Mouse (Mus musculus): ENCODE data around the gene Spesp1. TPM values are rescaled to one million over a fixed set of nuclear protein-coding genes. Genes with fewer than 3 reads are reported as not detected.

The Spesp1 gene
- polyA plus RNA-seq, 1 experiment, result not detected

DNA sequence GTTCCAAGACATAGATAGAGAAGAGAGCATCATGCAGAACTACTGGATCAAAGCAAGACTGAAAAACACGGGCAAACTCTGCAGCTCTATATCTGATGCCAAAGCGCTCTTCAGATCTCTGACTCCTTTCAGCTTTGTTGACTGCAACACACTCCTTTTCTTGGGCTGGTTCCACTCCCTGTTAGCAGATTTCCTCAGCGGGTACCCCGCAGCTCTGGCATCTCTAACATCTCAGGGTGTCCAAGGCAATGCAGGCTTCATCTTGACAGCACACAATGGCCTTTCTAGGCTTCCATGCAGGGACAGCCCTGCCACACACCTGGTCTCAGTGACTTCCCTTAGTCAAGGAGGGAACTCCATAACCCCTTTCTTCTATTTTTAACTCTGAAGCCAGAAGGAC lies 31.7 kb downstream of the Spesp1 start:
- Histone ChIP-seq H3K4me1 (no peaks in the 10 kb centered on the region), H3K9me3 (peaks cover 14% of the 10 kb centered on the region), H3K36me3 (replicated peaks; ENCODE audit: low read length) (no peaks in the 10 kb centered on the region), H3K4me3 (replicated peaks) (no peak overlapping the region), H3K27me3 (replicated peaks) (peaks cover 43% of the 10 kb centered on the region)
- TF ChIP-seq GATA1 (IDR thresholded peaks at IDR 0.05; ENCODE audit: borderline replicate concordance, low read length) (no peak), FLI1 (IDR thresholded peaks at IDR 0.05; ENCODE audit: low read length) (no peak)

GRCm38 (mm10) chr9:62246380-62246942 lies 35.5 kb downstream of the Spesp1 start:
- Histone ChIP-seq H3K4me3 (replicated peaks) (no peak overlapping the region), H3K9me3 (peaks cover 22% of the 10 kb centered on the region), H3K4me1 (peaks cover 11% of the 10 kb centered on the region), H3K27me3 (replicated peaks) (peaks cover 60% of the 10 kb centered on the region), H3K36me3 (replicated peaks; ENCODE audit: low read length) (no peaks in the 10 kb centered on the region)
- TF ChIP-seq FLI1 (IDR thresholded peaks at IDR 0.05; ENCODE audit: low read length), result no peak
- TF ChIP-seq GATA1 (IDR thresholded peaks at IDR 0.05; ENCODE audit: borderline replicate concordance, low read length), result no peak

- Histone ChIP-seq H3K4me3 (replicated peaks) (no peak overlapping the region), H3K27me3 (replicated peaks) (peaks cover 61% of the 10 kb centered on the region), H3K9me3 (peaks cover 22% of the 10 kb centered on the region), H3K4me1 (peaks cover 11% of the 10 kb centered on the region), H3K36me3 (replicated peaks; ENCODE audit: low read length) (no peaks in the 10 kb centered on the region)
- TF ChIP-seq GATA1 (IDR thresholded peaks at IDR 0.05; ENCODE audit: borderline replicate concordance, low read length) (no peak), FLI1 (IDR thresholded peaks at IDR 0.05; ENCODE audit: low read length) (no peak)
Measured at GRCm38 (mm10) chr9:62245612-62246379, 36.2 kb downstream of the Spesp1 start.

- Histone ChIP-seq H3K36me3 (replicated peaks; ENCODE audit: low read length) (no peaks in the 10 kb centered on the region), H3K9me3 (peaks cover 21% of the 10 kb centered on the region), H3K4me1 (peaks cover 11% of the 10 kb centered on the region), H3K27me3 (replicated peaks) (peaks cover 66% of the 10 kb centered on the region), H3K4me3 (replicated peaks) (peak overlapping the region; percentile 59)
- TF ChIP-seq FLI1 (IDR thresholded peaks at IDR 0.05; ENCODE audit: low read length) (no peak), GATA1 (IDR thresholded peaks at IDR 0.05; ENCODE audit: borderline replicate concordance, low read length) (no peak)
Measured at GRCm38 (mm10) chr9:62244612-62245010, 37.4 kb downstream of the Spesp1 start.

- peaks cover 11% of the 10 kb centered on the region for H3K4me1 ChIP-seq
- no peak for TF ChIP-seq FLI1 (IDR thresholded peaks at IDR 0.05; ENCODE audit: low read length)
- no peak for TF ChIP-seq GATA1 (IDR thresholded peaks at IDR 0.05; ENCODE audit: borderline replicate concordance, low read length)
- peaks cover 19% of the 10 kb centered on the region for H3K9me3 ChIP-seq
- H3K36me3 ChIP-seq (replicated peaks; ENCODE audit: low read length), result no peaks in the 10 kb centered on the region
- peak overlapping the region; percentile 62 for H3K4me3 ChIP-seq (replicated peaks)
- peaks cover 65% of the 10 kb centered on the region for H3K27me3 ChIP-seq (replicated peaks)
Measured at GRCm38 (mm10) chr9:62243991-62244611, 37.9 kb downstream of the Spesp1 start.

- no peak overlapping the region for H3K4me3 ChIP-seq (replicated peaks)
- H3K4me1 ChIP-seq, result peaks cover 15% of the 10 kb centered on the region
- peaks cover 8% of the 10 kb centered on the region for H3K9me3 ChIP-seq
- no peaks in the 10 kb centered on the region for H3K36me3 ChIP-seq (replicated peaks; ENCODE audit: low read length)
- H3K27me3 ChIP-seq (replicated peaks), result peaks cover 54% of the 10 kb centered on the region
- TF ChIP-seq GATA1 (IDR thresholded peaks at IDR 0.05; ENCODE audit: borderline replicate concordance, low read length) (no peak), FLI1 (IDR thresholded peaks at IDR 0.05; ENCODE audit: low read length) (no peak)
Measured at GRCm38 (mm10) chr9:62240036-62240435, 42.0 kb downstream of the Spesp1 start.

- Histone ChIP-seq H3K4me1 (peaks cover 7% of the 10 kb centered on the region; the same call in 1 of the 2 replicates), H3K27me3 (replicated peaks) (peaks cover 38% of the 10 kb centered on the region), H3K9me3 (peaks cover 9% of the 10 kb centered on the region), H3K36me3 (replicated peaks; ENCODE audit: low read length) (no peaks in the 10 kb centered on the region), H3K4me3 (replicated peaks) (no peak overlapping the region)
- TF ChIP-seq FLI1 (IDR thresholded peaks at IDR 0.05; ENCODE audit: low read length), result no peak
- no peak for TF ChIP-seq GATA1 (IDR thresholded peaks at IDR 0.05; ENCODE audit: borderline replicate concordance, low read length)
Measured at GRCm38 (mm10) chr9:62237381-62237980, 44.5 kb downstream of the Spesp1 start.

DNA sequence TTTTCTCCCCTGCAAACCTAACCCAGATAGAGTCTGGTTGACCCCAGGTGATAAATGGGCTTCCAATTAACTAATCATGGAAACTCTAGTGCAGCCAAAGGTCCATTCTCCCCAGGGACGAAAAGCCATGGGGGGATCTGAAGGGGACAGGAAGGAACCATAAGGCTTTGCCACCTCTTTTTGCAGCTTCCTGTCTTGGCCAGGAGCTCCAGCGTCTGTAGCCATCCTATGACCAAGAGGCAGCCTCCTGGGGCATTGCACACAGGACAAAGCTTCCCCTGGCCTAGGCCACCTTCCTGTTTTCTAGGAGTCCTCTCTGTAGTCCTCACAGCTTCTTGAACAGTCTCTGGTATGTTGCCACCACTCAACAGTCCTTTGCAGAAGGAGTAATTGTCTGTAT lies 46.5 kb downstream of the Spesp1 start:
- Histone ChIP-seq H3K27me3 (replicated peaks) (peaks cover 36% of the 10 kb centered on the region), H3K9me3 (peaks cover 8% of the 10 kb centered on the region), H3K4me3 (replicated peaks) (no peak overlapping the region), H3K36me3 (replicated peaks; ENCODE audit: low read length) (no peaks in the 10 kb centered on the region), H3K4me1 (peaks cover 18% of the 10 kb centered on the region)
- TF ChIP-seq GATA1 (IDR thresholded peaks at IDR 0.05; ENCODE audit: borderline replicate concordance, low read length) (no peak), FLI1 (IDR thresholded peaks at IDR 0.05; ENCODE audit: low read length) (no peak)

DNA sequence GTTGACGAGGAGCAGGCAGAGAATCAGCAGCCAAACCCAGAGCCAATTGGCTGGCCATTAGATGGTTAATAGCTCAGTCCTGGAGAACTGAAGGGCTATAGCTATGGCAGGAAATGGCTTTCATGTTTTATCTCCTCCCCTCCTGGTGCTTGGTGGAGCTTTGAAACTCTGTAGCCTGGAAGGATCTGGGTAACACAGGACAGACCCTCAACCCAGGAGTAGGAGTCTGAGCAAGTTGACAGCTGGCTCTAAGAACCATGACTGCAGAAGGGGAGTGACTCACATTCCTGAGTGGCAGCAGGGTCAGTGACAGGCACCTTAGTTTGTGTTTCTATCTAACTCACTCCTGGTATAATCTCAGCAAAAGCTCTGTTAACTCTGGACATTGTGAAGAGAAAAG lies 49.4 kb downstream of the Spesp1 start:
- Histone ChIP-seq H3K9me3 (peaks cover 11% of the 10 kb centered on the region), H3K27me3 (replicated peaks) (peaks cover 32% of the 10 kb centered on the region)
- no peak for TF ChIP-seq FLI1 (IDR thresholded peaks at IDR 0.05; ENCODE audit: low read length)
- TF ChIP-seq GATA1 (IDR thresholded peaks at IDR 0.05; ENCODE audit: borderline replicate concordance, low read length), result no peak

More for the DNA sequence above, 49.4 kb downstream of the Spesp1 start:
- Histone ChIP-seq H3K36me3 (replicated peaks; ENCODE audit: low read length) (no peaks in the 10 kb centered on the region), H3K4me3 (replicated peaks) (no peak overlapping the region), H3K4me1 (peaks cover 18% of the 10 kb centered on the region)

Measured in megakaryocyte, embryonic 14.5 days (primary cell).